8 mouse cellular contexts compared by ENCODE assay signal in genomic region chr2:167188315-167189207, GRCm38 (mm10). TPM values are rescaled to one million over a fixed set of nuclear protein-coding genes. Genes with fewer than 3 reads are reported as not detected.
DNase-seq lines count a peak whose midpoint lies in the region; ATAC-seq lines count a peak whose summit lies in the region.

No protein-coding gene starts in this region.

- peak overlapping the region; percentile 90 for H3K4me2 ChIP-seq in intestine, embryonic 15.5 days (replicated peaks)
- peak overlapping the region; percentile 77 for H3K4me2 ChIP-seq in neural tube, embryonic 15.5 days

- peak; percentile 87 for ATAC-seq in intestine, embryonic 15.5 days
- no peak for ATAC-seq in neural tube, embryonic 15.5 days (ENCODE audit: low FRiP score)

- H3K27ac ChIP-seq in intestine, embryonic 15.5 days: no peak overlapping the region; the same call in 1 of the 2 replicates
- 0 out of 2 replicates have a peak overlapping the region, but pooled peaks have one; percentile 19 for H3K27ac ChIP-seq in neural tube, embryonic 15.5 days (replicated peaks)

- no peak overlapping the region for H3K9ac ChIP-seq in intestine, embryonic 15.5 days
- H3K9ac ChIP-seq in neural tube, embryonic 15.5 days (replicated peaks): peak overlapping the region; percentile 61; the same call in 1 of the 2 replicates

- no peaks in the 10 kb centered on the region for H3K36me3 ChIP-seq in intestine, embryonic 15.5 days
- peaks cover under 1% of the 10 kb centered on the region; the same call in 1 of the 2 replicates for H3K36me3 ChIP-seq in neural tube, embryonic 15.5 days

- WGBS in intestine, embryonic 15.5 days: 9% methylated on average over 80 of the region's 83 CpGs
- WGBS in neural tube, embryonic 15.5 days: 17% methylated on average over 61 of the region's 83 CpGs

- peak overlapping the region; percentile 52 for H3K4me3 ChIP-seq in intestine, embryonic 15.5 days (replicated peaks)
- H3K4me3 ChIP-seq in neural tube, embryonic 15.5 days (replicated peaks): peak overlapping the region; percentile 59

- H3K9me3 ChIP-seq in intestine, embryonic 15.5 days: no peaks in the 10 kb centered on the region
- no peaks in the 10 kb centered on the region for H3K9me3 ChIP-seq in neural tube, embryonic 15.5 days (replicated peaks)

- H3K27me3 ChIP-seq in intestine, embryonic 15.5 days (replicated peaks): peaks cover 49% of the 10 kb centered on the region
- peaks cover 33% of the 10 kb centered on the region for H3K27me3 ChIP-seq in neural tube, embryonic 15.5 days (replicated peaks)

- peaks cover 19% of the 10 kb centered on the region for H3K4me1 ChIP-seq in intestine, embryonic 15.5 days (replicated peaks)
- peaks cover 52% of the 10 kb centered on the region for H3K4me1 ChIP-seq in neural tube, embryonic 15.5 days

- DNase-seq in cerebellum, adult 9-11 months: peak; percentile 22
- DNase-seq in cerebellum, adult 9-10 months: no peak
- peak; percentile 50 to 54 for DNase-seq in cerebellum, postnatal 10 days
- DNase-seq in gastrocnemius, postnatal 4 days (ENCODE audit: low spot score in 2 of 2): peak; percentile 88 to 91
- DNase-seq in lung, adult 18-20 months: peak; percentile 74 to 86
- peak; percentile 55 for DNase-seq in thymus, postnatal 0 days (ENCODE audit: low spot score)

RNA-seq across cellular contexts. Expression of gene Kcnb1, which starts 1.4 kb away (rescaled TPM):
- 10 to 100 TPM; 38.0 to 42.7 TPM for total RNA-seq in gastrocnemius, postnatal 4 days (2021)
- 1.1 and 1.7 TPM in 2 replicates for polyA plus RNA-seq in intestine, embryonic 15.5 days (2015; fragmentation: Nextera tagmentation; extraction: Ambion mirVana)
- 3.8 and 3.9 TPM in 2 replicates for polyA plus RNA-seq in neural tube, embryonic 15.5 days (2015; fragmentation: Nextera tagmentation; extraction: Ambion mirVana)
- 0.36 and 0.55 TPM in 2 replicates for polyA plus RNA-seq in thymus, postnatal 0 days (2015; fragmentation: Nextera tagmentation; extraction: Ambion mirVana)

RNA-seq across cellular contexts. Expression of gene Ptgis, which starts 51.8 kb away (rescaled TPM):
- 10 to 100 TPM; 26.8 to 27.1 TPM for total RNA-seq in gastrocnemius, postnatal 4 days (2021)
- 12.0 and 13.4 TPM in 2 replicates for polyA plus RNA-seq in intestine, embryonic 15.5 days (2015; fragmentation: Nextera tagmentation; extraction: Ambion mirVana)
- polyA plus RNA-seq in neural tube, embryonic 15.5 days (2015; fragmentation: Nextera tagmentation; extraction: Ambion mirVana): 5.6 and 6.7 TPM in 2 replicates
- 1.7 and 2.2 TPM in 2 replicates for polyA plus RNA-seq in thymus, postnatal 0 days (2015; fragmentation: Nextera tagmentation; extraction: Ambion mirVana)
